Mouse (Mus musculus) cortical plate, adult 2 months (tissue): ENCODE data around the gene Fndc4.

Experiments
- CTCF ChIP-seq: fragments of 200-500 bp; IDR thresholded peaks from 2 replicates; pipeline ENCODE4 v1.5.1; 2011; ENCODE audit warnings: mild to moderate bottlenecking, control low read depth, low read length; ENCODE audit not compliant: insufficient read depth; ENCODE audit errors: extremely low read depth
- POLR2A ChIP-seq: fragments of 200-500 bp; IDR thresholded peaks from 2 replicates; pipeline ENCODE4 v1.6.1; 2011; ENCODE audit warnings: mild to moderate bottlenecking, low read length, control low read depth; ENCODE audit not compliant: insufficient read depth; ENCODE audit errors: extremely low read depth

- TF ChIP-seq POLR2A (no peak), CTCF (no peak)
Observed at GRCm38 (mm10) chr5:31288655-31289054, 7.2 kb downstream of the Fndc4 start.
